Mouse (Mus musculus) intestine, embryonic 14.5 days (tissue): Measurements from ENCODE around the gene Baz1b. TPM values are rescaled to one million over a fixed set of nuclear protein-coding genes. Genes with fewer than 3 reads are reported as not detected.

Experiments used
- ATAC-seq: fragments of 200-750 bp; cut with Nextera tagmentation; replicated peaks from 2 replicates; pipeline ENCODE4 v1.8.0; 2017; ENCODE audit warnings: low read depth, moderate number of reproducible peaks, moderate TSS enrichment, moderate library complexity; ENCODE audit not compliant: low FRiP score, low TSS enrichment
- DNase-seq: peaks from one replicate; pipeline ENCODE4 v3.0.0-alpha.2; 2018; ENCODE audit warnings: low spot score
- H3K27ac ChIP-seq: fragments of 300-500 bp; sonication (generic); 2 replicates; pipeline ENCODE4 v1.5.1; 2014; ENCODE audit warnings: low read depth, mild to moderate bottlenecking, control low read depth
- H3K27me3 ChIP-seq: fragments of 300-500 bp; sonication (generic); replicated peaks from 2 replicates; pipeline ENCODE4 v1.6.1; 2014; ENCODE audit warnings: low read length, control low read depth; ENCODE audit not compliant: control insufficient read depth, insufficient read depth
- H3K36me3 ChIP-seq: fragments of 300-500 bp; sonication (generic); 2 replicates; pipeline ENCODE4 v1.6.1; 2014; ENCODE audit warnings: low read length, control low read depth; ENCODE audit not compliant: control insufficient read depth, insufficient read depth
- H3K4me1 ChIP-seq: fragments of 300-500 bp; sonication (generic); replicated peaks from 2 replicates; pipeline ENCODE4 v1.6.1; 2014; ENCODE audit warnings: low read length, control low read depth, mixed read lengths; ENCODE audit not compliant: control insufficient read depth, insufficient read depth
- H3K4me2 ChIP-seq: fragments of 300-500 bp; sonication (generic); 2 replicates; pipeline ENCODE4 v1.6.1; 2014; ENCODE audit warnings: low read length
- H3K4me3 ChIP-seq: fragments of 300-500 bp; sonication (generic); 2 replicates; pipeline ENCODE4 v1.5.1; 2014; ENCODE audit warnings: low read depth, low read length, control low read depth, mixed read lengths
- H3K9ac ChIP-seq: fragments of 300-500 bp; sonication (generic); 2 replicates; pipeline ENCODE4 v1.6.1; 2014; ENCODE audit warnings: mild to moderate bottlenecking, low read length
- H3K9me3 ChIP-seq: fragments of 300-500 bp; sonication (generic); 2 replicates; pipeline ENCODE4 v1.6.1; 2016; ENCODE audit warnings: low read length, control low read depth; ENCODE audit not compliant: control insufficient read depth
- WGBS: fragments of 180-500 bp; shearing (Covaris S2); extraction: QIAGEN DNeasy Blood & Tissue Kit; methylation state at CpG from one replicate; pipeline ENCODE4 v1.1.7; 2014; 5-methylcytosine and 5-hydroxymethylcytosine counted together
- polyA plus RNA-seq: library from polyadenylated mRNA; unstranded; fragments of >200 nt; fragmentation: Nextera tagmentation; extraction: Ambion mirVana; gene quantifications from 2 replicates; pipeline ENCODE4 v1.2.1, GENCODE M21; 2014

The Baz1b gene
- polyA plus RNA-seq, 1 experiment from 2014 or later: 50.8 TPM

DNA sequence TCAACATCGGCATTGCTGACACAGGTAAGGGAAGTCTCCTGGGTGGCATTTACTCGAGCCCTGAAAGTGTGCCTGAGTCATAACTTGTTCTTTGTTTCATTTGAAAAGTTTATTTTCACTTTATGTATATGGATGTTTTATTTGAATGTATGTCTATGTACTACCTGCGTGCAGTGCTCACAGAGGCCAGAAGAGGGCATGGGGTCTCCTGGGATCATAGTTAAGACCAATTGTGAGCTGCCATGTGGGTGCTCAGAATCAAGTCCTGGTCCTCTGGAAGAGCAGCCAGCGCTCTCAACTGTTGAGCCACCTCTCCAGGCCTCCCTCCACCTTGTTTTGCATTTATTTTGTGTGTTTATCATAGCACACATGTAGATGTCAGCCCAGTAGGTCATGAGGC lies 30.6 kb upstream of the Baz1b start:
- no peak overlapping the region for H3K9ac ChIP-seq
- H3K4me3 ChIP-seq: no peak overlapping the region
- H3K27ac ChIP-seq: no peak overlapping the region
- no peak for DNase-seq
- no peak for ATAC-seq
- H3K27me3 ChIP-seq: no peaks in the 10 kb centered on the region
- no peaks in the 10 kb centered on the region for H3K9me3 ChIP-seq
- WGBS: 98% methylated on average over 4 of the region's 4 CpGs
- peaks cover 81% of the 10 kb centered on the region for H3K36me3 ChIP-seq
- no peak overlapping the region for H3K4me2 ChIP-seq
- no peaks in the 10 kb centered on the region for H3K4me1 ChIP-seq

- Histone ChIP-seq H3K4me2 (no peak overlapping the region), H3K27ac (no peak overlapping the region), H3K27me3 (no peaks in the 10 kb centered on the region), H3K36me3 (peaks cover 60% of the 10 kb centered on the region), H3K9me3 (no peaks in the 10 kb centered on the region), H3K4me1 (no peaks in the 10 kb centered on the region), H3K4me3 (no peak overlapping the region), H3K9ac (no peak overlapping the region)
- no peak for DNase-seq
- ATAC-seq: no peak
- WGBS: 93% methylated on average over 4 of the region's 4 CpGs
Measured at GRCm38 (mm10) chr5:135161221-135161620, 25.8 kb upstream of the Baz1b start.

- H3K36me3 ChIP-seq: peaks cover 56% of the 10 kb centered on the region
- no peaks in the 10 kb centered on the region for H3K9me3 ChIP-seq
- H3K4me2 ChIP-seq: no peak overlapping the region
- ATAC-seq: no peak
- no peak for DNase-seq
- no peak overlapping the region for H3K9ac ChIP-seq
- no peaks in the 10 kb centered on the region for H3K27me3 ChIP-seq
- H3K27ac ChIP-seq: no peak overlapping the region
- no peak overlapping the region for H3K4me3 ChIP-seq
- H3K4me1 ChIP-seq: no peaks in the 10 kb centered on the region
- 90% methylated on average over 7 of the region's 7 CpGs for WGBS
Measured at GRCm38 (mm10) chr5:135161650-135162049, 25.4 kb upstream of the Baz1b start.

DNA sequence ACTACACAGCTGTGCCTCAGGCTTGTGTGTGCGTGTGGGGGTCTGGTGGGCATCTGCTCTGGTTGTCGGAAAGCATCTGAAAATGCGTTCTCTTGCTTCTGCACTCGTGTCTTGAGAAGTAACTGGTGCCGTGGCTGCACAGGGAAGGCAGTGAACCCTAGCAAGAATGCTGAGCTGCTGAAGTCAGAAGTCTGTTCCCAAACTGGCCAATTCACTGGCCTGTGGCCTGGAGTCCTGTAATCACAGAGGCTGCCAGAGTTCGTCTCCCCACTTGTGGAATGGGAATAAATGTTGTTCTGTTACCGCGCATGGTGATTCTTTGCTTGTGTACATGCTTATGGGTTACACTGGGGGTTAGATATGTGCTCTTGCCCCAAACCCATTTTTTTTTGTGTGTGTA lies 24.7 kb upstream of the Baz1b start:
- no peaks in the 10 kb centered on the region for H3K27me3 ChIP-seq
- DNase-seq (no peak), ATAC-seq (no peak)
- no peak overlapping the region for H3K9ac ChIP-seq
- no peak overlapping the region for H3K4me2 ChIP-seq
- H3K27ac ChIP-seq: no peak overlapping the region
- H3K36me3 ChIP-seq: peaks cover 50% of the 10 kb centered on the region
- H3K9me3 ChIP-seq: no peaks in the 10 kb centered on the region
- H3K4me1 ChIP-seq: no peaks in the 10 kb centered on the region
- H3K4me3 ChIP-seq: no peak overlapping the region
- 94% methylated on average over 8 of the region's 8 CpGs for WGBS

DNA sequence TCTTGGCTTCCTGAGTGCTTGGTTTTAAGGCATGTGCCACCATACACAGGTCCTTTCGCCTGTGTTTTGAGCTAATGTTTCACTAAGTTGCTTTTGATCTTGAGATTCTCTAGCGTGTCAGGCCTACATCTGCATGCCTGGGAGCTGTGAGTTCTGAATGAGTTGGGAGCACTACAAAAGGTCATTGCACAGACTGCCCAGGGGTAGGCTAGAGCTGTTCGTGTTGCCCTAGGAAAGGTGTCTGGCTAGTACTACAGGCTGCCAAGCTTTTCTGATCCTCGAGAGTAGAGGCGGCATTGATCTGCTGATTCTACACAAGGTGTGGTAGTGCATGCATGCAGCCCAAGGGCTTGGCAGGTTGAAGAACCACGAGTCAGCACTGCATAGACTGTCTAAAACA lies 24.2 kb upstream of the Baz1b start:
- no peak overlapping the region for H3K9ac ChIP-seq
- H3K27me3 ChIP-seq: no peaks in the 10 kb centered on the region
- no peaks in the 10 kb centered on the region for H3K9me3 ChIP-seq
- DNase-seq: no peak
- no peak for ATAC-seq
- no peaks in the 10 kb centered on the region for H3K4me1 ChIP-seq
- no peak overlapping the region for H3K4me2 ChIP-seq
- no peak overlapping the region for H3K4me3 ChIP-seq
- peaks cover 46% of the 10 kb centered on the region for H3K36me3 ChIP-seq
- no peak overlapping the region for H3K27ac ChIP-seq
- WGBS: 84% methylated on average over 6 of the region's 6 CpGs

GRCm38 (mm10) chr5:135166909-135167308 lies 20.2 kb upstream of the Baz1b start:
- no peak overlapping the region for H3K27ac ChIP-seq
- no peak overlapping the region for H3K4me3 ChIP-seq
- 66% methylated on average over 4 of the region's 4 CpGs for WGBS

DNA sequence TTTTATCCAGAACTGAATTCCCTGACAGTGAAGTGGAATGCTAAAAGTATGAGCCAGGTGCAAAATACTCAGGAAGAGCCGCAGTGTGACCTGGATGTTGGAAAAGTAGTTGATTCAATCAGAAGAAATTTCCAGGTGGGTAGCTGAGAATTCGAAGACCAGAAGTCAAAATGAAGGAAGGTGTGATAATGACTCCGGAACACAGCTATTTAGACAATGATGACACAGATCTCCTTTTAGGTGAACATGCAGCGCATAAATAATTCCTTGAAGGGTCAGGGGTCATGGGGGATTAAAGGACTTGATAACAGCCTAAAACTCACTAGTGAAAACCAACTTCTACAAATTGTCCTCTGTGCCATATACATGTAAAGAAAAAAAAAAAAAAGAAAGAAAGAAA lies 19.6 kb upstream of the Baz1b start:
- H3K27me3 ChIP-seq: no peaks in the 10 kb centered on the region
- no peak overlapping the region for H3K4me3 ChIP-seq
- no peaks in the 10 kb centered on the region for H3K9me3 ChIP-seq
- peak overlapping the region; percentile 55; the same call in 1 of the 2 replicates for H3K4me2 ChIP-seq
- peaks cover 5% of the 10 kb centered on the region; the same call in 1 of the 2 replicates for H3K4me1 ChIP-seq
- H3K9ac ChIP-seq: no peak overlapping the region
- H3K27ac ChIP-seq: peak overlapping the region; percentile 99; the same call in 1 of the 2 replicates
- no peak for DNase-seq
- no peak for ATAC-seq
- WGBS: 91% methylated on average over 4 of the region's 4 CpGs
- peaks cover 28% of the 10 kb centered on the region for H3K36me3 ChIP-seq

More at GRCm38 (mm10) chr5:135166909-135167308, 20.2 kb upstream of the Baz1b start:
- DNase-seq: no peak
- ATAC-seq: no peak
- Histone ChIP-seq H3K9ac (no peak overlapping the region), H3K36me3 (peaks cover 28% of the 10 kb centered on the region), H3K9me3 (no peaks in the 10 kb centered on the region), H3K4me2 (no peak overlapping the region), H3K27me3 (no peaks in the 10 kb centered on the region), H3K4me1 (peaks cover 5% of the 10 kb centered on the region; the same call in 1 of the 2 replicates)

GRCm38 (mm10) chr5:135168063-135169062 lies 18.7 kb upstream of the Baz1b start, which contains the start of gene Bcl7b:
Bcl7b (plus strand) TSS chr5:135168283.
- WGBS: 3% methylated on average over 90 of the region's 95 CpGs
- peak within 1 kb of the TSS; percentile 90 for H3K9ac ChIP-seq
- H3K36me3 ChIP-seq: peaks cover 33% of the 10 kb centered on the region
- peak within 1 kb of the TSS; percentile 95 for H3K4me2 ChIP-seq
- no peaks in the 10 kb centered on the region for H3K27me3 ChIP-seq
- H3K4me3 ChIP-seq: peak within 1 kb of the TSS; percentile 71
- peaks cover 5% of the 10 kb centered on the region; the same call in 1 of the 2 replicates for H3K4me1 ChIP-seq
- ATAC-seq (peak; percentile 97), DNase-seq (peak; percentile 96)
- peak within 1 kb of the TSS; percentile 99 for H3K27ac ChIP-seq
- H3K9me3 ChIP-seq: no peaks in the 10 kb centered on the region
